Comparison of ENCODE assay signal across 13 mouse cellular contexts in genomic region chr7:110463471-110463870, GRCm38 (mm10).
DNase-seq lines count a peak whose midpoint lies in the region.
"Had no signal": no experiment of that assay in that cellular context is flagged by ENCODE, and none has a peak within 500 bp of the region (broad histone marks: within the 10 kb centered on the region; RNA-seq: fewer than 3 reads in every experiment).

No protein-coding gene starts in this region.

- DNase-seq in gastrocnemius, adult 18-20 months (ENCODE audit: low spot score) = peak; percentile 15
- no peak for DNase-seq in gastrocnemius, postnatal 4 days (ENCODE audit: low spot score in 2 of 2)
- peak; percentile 6 to 17 for DNase-seq in heart, adult 18-20 months
- DNase-seq in heart, postnatal 4 days = no peak
- DNase-seq in adrenal gland, postnatal 10 days = peak; percentile 46
- DNase-seq in gastrocnemius, postnatal 25 days = peak; percentile 10
- no peak for DNase-seq in lung, postnatal 4 days
- DNase-seq in layer of hippocampus, postnatal 36 days = no peak
- DNase-seq: cerebellum, adult 11-12 months; cerebellum, adult 9-11 months; cerebellum, postnatal 36 days; heart, adult 2 months; kidney, adult 2 months had no signal

Comparison
In these comparisons a context has a peak if more than half of its experiments do, and no peak if none do; other contexts are left out.
1. DNase-seq: peak in gastrocnemius, adult 18-20 months (single experiment), heart, adult 18-20 months (2 of 2), adrenal gland, postnatal 10 days (single experiment) and gastrocnemius, postnatal 25 days (single experiment); none in gastrocnemius, postnatal 4 days (0 of 2), heart, postnatal 4 days (single experiment), lung, postnatal 4 days (0 of 2) and layer of hippocampus, postnatal 36 days (0 of 2).